Mouse (Mus musculus): ENCODE data around the gene Clptm1. TPM values are rescaled to one million over a fixed set of nuclear protein-coding genes. Genes with fewer than 3 reads are reported as not detected.

The Clptm1 gene
- total and polyA plus RNA-seq, 2 experiments from 2014 or later, result 109 to 136 TPM

GRCm38 (mm10) chr7:19702859-19703555 is 38.2 kb upstream of the Clptm1 start:
- H3K36me3 ChIP-seq (ENCODE audit: insufficient read depth), result no peaks in the 10 kb centered on the region; the same call in 1 of the 2 replicates
- H3K4me2 ChIP-seq (ENCODE audit: low read depth), result no peak overlapping the region
- TF ChIP-seq CTCF (IDR thresholded peaks at IDR 0.05; ENCODE audit: low read depth), result no peak
- 94% methylated on average over 16 of the region's 16 CpGs for WGBS
- no peaks in the 10 kb centered on the region for H3K4me1 ChIP-seq (ENCODE audit: insufficient read depth)
- no peak overlapping the region for H3K4me3 ChIP-seq (ENCODE audit: low read depth, low read length)
- H3K9ac ChIP-seq, result no peak overlapping the region
- H3K27me3 ChIP-seq (ENCODE audit: insufficient read depth, low read length), result no peaks in the 10 kb centered on the region
- H3K9me3 ChIP-seq (ENCODE audit: low read length), result no peaks in the 10 kb centered on the region
- no peak for ATAC-seq
- H3K27ac ChIP-seq (ENCODE audit: low read depth, low read length), result no peak overlapping the region
- DNase-seq, result no peak

- Histone ChIP-seq H3K4me2 (ENCODE audit: low read depth) (no peak overlapping the region), H3K9ac (no peak overlapping the region), H3K4me3 (ENCODE audit: low read depth, low read length) (no peak overlapping the region), H3K4me1 (ENCODE audit: insufficient read depth) (no peaks in the 10 kb centered on the region), H3K36me3 (ENCODE audit: insufficient read depth) (peaks cover 6% of the 10 kb centered on the region), H3K27ac (ENCODE audit: low read depth, low read length) (peak overlapping the region; percentile 30; the same call in 1 of the 2 replicates), H3K27me3 (ENCODE audit: insufficient read depth, low read length) (no peaks in the 10 kb centered on the region), H3K9me3 (ENCODE audit: low read length) (no peaks in the 10 kb centered on the region)
- TF ChIP-seq CTCF (IDR thresholded peaks at IDR 0.05; ENCODE audit: low read depth), result peak; percentile 70
- DNase-seq (peak; percentile 60), ATAC-seq (peak; percentile 63)
- WGBS, result 27% methylated on average over 22 of the region's 22 CpGs
These were observed 36.4 kb upstream of the Clptm1 start for GRCm38 (mm10) chr7:19701069-19701761.

- Histone ChIP-seq H3K9ac (no peak overlapping the region), H3K36me3 (ENCODE audit: insufficient read depth) (peaks cover 6% of the 10 kb centered on the region), H3K27ac (ENCODE audit: low read depth, low read length) (peak overlapping the region; percentile 9; the same call in 1 of the 2 replicates), H3K4me1 (ENCODE audit: insufficient read depth) (no peaks in the 10 kb centered on the region), H3K4me3 (ENCODE audit: low read depth, low read length) (no peak overlapping the region), H3K4me2 (ENCODE audit: low read depth) (no peak overlapping the region), H3K9me3 (ENCODE audit: low read length) (no peaks in the 10 kb centered on the region), H3K27me3 (ENCODE audit: insufficient read depth, low read length) (no peaks in the 10 kb centered on the region)
- no peak for TF ChIP-seq CTCF (IDR thresholded peaks at IDR 0.05; ENCODE audit: low read depth)
- WGBS, result 63% methylated on average over 12 of the region's 12 CpGs
- DNase-seq, result no peak
- ATAC-seq, result no peak
These were observed 35.7 kb upstream of the Clptm1 start for GRCm38 (mm10) chr7:19700299-19701068.

GRCm38 (mm10) chr7:19699827-19700148 is 35.0 kb upstream of the Clptm1 start:
- no peak overlapping the region for H3K4me2 ChIP-seq (ENCODE audit: low read depth)
- H3K27ac ChIP-seq (ENCODE audit: low read depth, low read length), result no peak overlapping the region
- H3K4me3 ChIP-seq (ENCODE audit: low read depth, low read length), result no peak overlapping the region
- H3K9ac ChIP-seq, result no peak overlapping the region
- ATAC-seq (no peak), DNase-seq (no peak)
- no peak for TF ChIP-seq CTCF (IDR thresholded peaks at IDR 0.05; ENCODE audit: low read depth)
- H3K4me1 ChIP-seq (ENCODE audit: insufficient read depth), result no peaks in the 10 kb centered on the region
- no peaks in the 10 kb centered on the region for H3K9me3 ChIP-seq (ENCODE audit: low read length)
- peaks cover 6% of the 10 kb centered on the region for H3K36me3 ChIP-seq (ENCODE audit: insufficient read depth)
- 82% methylated on average over 4 of the region's 4 CpGs for WGBS
- no peaks in the 10 kb centered on the region for H3K27me3 ChIP-seq (ENCODE audit: insufficient read depth, low read length)

- Histone ChIP-seq H3K9ac (peak within 1 kb of the TSS; percentile 44), H3K4me1 (ENCODE audit: insufficient read depth) (no peaks in the 10 kb centered on the region), H3K4me3 (ENCODE audit: low read depth, low read length) (peak within 1 kb of the TSS; percentile 34), H3K4me2 (ENCODE audit: low read depth) (peak within 1 kb of the TSS; percentile 53), H3K27ac (ENCODE audit: low read depth, low read length) (peak within 1 kb of the TSS; percentile 50), H3K27me3 (ENCODE audit: insufficient read depth, low read length) (no peaks in the 10 kb centered on the region), H3K9me3 (ENCODE audit: low read length) (no peaks in the 10 kb centered on the region), H3K36me3 (ENCODE audit: insufficient read depth) (peaks cover 6% of the 10 kb centered on the region)
- peak; percentile 11; the same call in 1 of the 2 replicates for TF ChIP-seq CTCF (IDR thresholded peaks at IDR 0.05; ENCODE audit: low read depth)
- DNase-seq, result peak; percentile 67
- ATAC-seq, result peak; percentile 77
- WGBS, result 1% methylated on average over 20 of the region's 20 CpGs
These were observed 34.3 kb upstream of the Clptm1 start, which contains the start of gene Apoe for GRCm38 (mm10) chr7:19698907-19699826. Gene Apoe (minus strand): TSS chr7:19699188.
